Mouse (Mus musculus): ENCODE measurements around the gene Blnk. TPM values are rescaled to one million over a fixed set of nuclear protein-coding genes. Genes with fewer than 3 reads are reported as not detected.

Blnk gene
- polyA plus RNA-seq, 1 experiment, result not detected

DNA sequence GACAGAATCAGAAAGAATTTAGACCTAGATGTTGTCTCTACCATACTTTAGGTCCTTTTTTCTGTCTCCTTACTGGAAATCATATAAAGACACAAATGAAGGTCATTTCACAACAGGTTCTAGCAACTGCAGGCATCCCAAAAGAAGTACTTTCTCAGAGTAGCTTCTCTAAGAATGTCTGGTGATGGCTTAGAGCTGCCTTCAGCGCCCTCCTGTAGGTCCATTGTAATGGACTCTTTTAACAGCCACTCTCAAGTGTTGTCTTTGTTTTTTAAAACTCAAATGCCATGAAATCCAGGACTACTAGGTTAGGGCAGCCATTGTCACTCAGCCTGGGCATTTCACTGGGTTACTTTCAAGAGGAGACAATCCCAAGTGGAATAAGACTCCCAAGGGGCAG, 35.4 kb downstream of the Blnk start:
- Histone ChIP-seq H3K27me3 (ENCODE audit: control insufficient read depth) (peaks cover 7% of the 10 kb centered on the region), H3K9me3 (ENCODE audit: control insufficient read depth, low read length) (no peaks in the 10 kb centered on the region), H3K4me1 (ENCODE audit: control insufficient read depth) (peaks cover 4% of the 10 kb centered on the region), H3K36me3 (ENCODE audit: control insufficient read depth) (no peaks in the 10 kb centered on the region), H3K4me3 (replicated peaks) (no peak overlapping the region)
- no peak for TF ChIP-seq TAL1 (IDR thresholded peaks at IDR 0.05; ENCODE audit: low read length)
- TF ChIP-seq GATA1 (IDR thresholded peaks at IDR 0.05; ENCODE audit: low read length), result no peak

- Histone ChIP-seq H3K36me3 (ENCODE audit: control insufficient read depth) (no peaks in the 10 kb centered on the region), H3K9me3 (ENCODE audit: control insufficient read depth, low read length) (peaks cover under 1% of the 10 kb centered on the region; the same call in 1 of the 2 replicates), H3K27me3 (ENCODE audit: control insufficient read depth) (no peaks in the 10 kb centered on the region), H3K4me1 (ENCODE audit: control insufficient read depth) (no peaks in the 10 kb centered on the region), H3K4me3 (replicated peaks) (no peak overlapping the region)
- no peak for TF ChIP-seq GATA1 (IDR thresholded peaks at IDR 0.05; ENCODE audit: low read length)
- no peak for TF ChIP-seq TAL1 (IDR thresholded peaks at IDR 0.05; ENCODE audit: low read length)
These were observed 47.3 kb downstream of the Blnk start for GRCm38 (mm10) chr19:40946937-40947577.

- Histone ChIP-seq H3K36me3 (ENCODE audit: control insufficient read depth) (no peaks in the 10 kb centered on the region), H3K4me1 (ENCODE audit: control insufficient read depth) (no peaks in the 10 kb centered on the region), H3K27me3 (ENCODE audit: control insufficient read depth) (no peaks in the 10 kb centered on the region), H3K9me3 (ENCODE audit: control insufficient read depth, low read length) (no peaks in the 10 kb centered on the region), H3K4me3 (replicated peaks) (no peak overlapping the region)
- TF ChIP-seq TAL1 (IDR thresholded peaks at IDR 0.05; ENCODE audit: low read length), result no peak
- no peak for TF ChIP-seq GATA1 (IDR thresholded peaks at IDR 0.05; ENCODE audit: low read length)
These were observed 50.8 kb downstream of the Blnk start for GRCm38 (mm10) chr19:40943552-40943951.

GRCm38 (mm10) chr19:40936038-40936437, 58.3 kb downstream of the Blnk start:
- H3K27me3 ChIP-seq (ENCODE audit: control insufficient read depth), result no peaks in the 10 kb centered on the region
- TF ChIP-seq GATA1 (IDR thresholded peaks at IDR 0.05; ENCODE audit: low read length), result no peak
- TF ChIP-seq TAL1 (IDR thresholded peaks at IDR 0.05; ENCODE audit: low read length), result no peak
- H3K36me3 ChIP-seq (ENCODE audit: control insufficient read depth), result no peaks in the 10 kb centered on the region
- no peaks in the 10 kb centered on the region for H3K4me1 ChIP-seq (ENCODE audit: control insufficient read depth)
- H3K9me3 ChIP-seq (ENCODE audit: control insufficient read depth, low read length), result no peaks in the 10 kb centered on the region
- no peak overlapping the region for H3K4me3 ChIP-seq (replicated peaks)

- TF ChIP-seq GATA1 (IDR thresholded peaks at IDR 0.05; ENCODE audit: low read length), result no peak
- no peak for TF ChIP-seq TAL1 (IDR thresholded peaks at IDR 0.05; ENCODE audit: low read length)
- no peaks in the 10 kb centered on the region for H3K36me3 ChIP-seq (ENCODE audit: control insufficient read depth)
- no peaks in the 10 kb centered on the region for H3K9me3 ChIP-seq (ENCODE audit: control insufficient read depth, low read length)
- no peak overlapping the region for H3K4me3 ChIP-seq (replicated peaks)
- no peaks in the 10 kb centered on the region for H3K4me1 ChIP-seq (ENCODE audit: control insufficient read depth)
- no peaks in the 10 kb centered on the region for H3K27me3 ChIP-seq (ENCODE audit: control insufficient read depth)
These were observed 59.0 kb downstream of the Blnk start for GRCm38 (mm10) chr19:40935376-40935775.

GRCm38 (mm10) chr19:40931581-40932369, 62.6 kb downstream of the Blnk start:
- H3K36me3 ChIP-seq (ENCODE audit: control insufficient read depth), result no peaks in the 10 kb centered on the region
- no peak for TF ChIP-seq TAL1 (IDR thresholded peaks at IDR 0.05; ENCODE audit: low read length)
- TF ChIP-seq GATA1 (IDR thresholded peaks at IDR 0.05; ENCODE audit: low read length), result no peak
- no peak overlapping the region for H3K4me3 ChIP-seq (replicated peaks)
- H3K4me1 ChIP-seq (ENCODE audit: control insufficient read depth), result no peaks in the 10 kb centered on the region
- H3K9me3 ChIP-seq (ENCODE audit: control insufficient read depth, low read length), result no peaks in the 10 kb centered on the region
- no peaks in the 10 kb centered on the region for H3K27me3 ChIP-seq (ENCODE audit: control insufficient read depth)

DNA sequence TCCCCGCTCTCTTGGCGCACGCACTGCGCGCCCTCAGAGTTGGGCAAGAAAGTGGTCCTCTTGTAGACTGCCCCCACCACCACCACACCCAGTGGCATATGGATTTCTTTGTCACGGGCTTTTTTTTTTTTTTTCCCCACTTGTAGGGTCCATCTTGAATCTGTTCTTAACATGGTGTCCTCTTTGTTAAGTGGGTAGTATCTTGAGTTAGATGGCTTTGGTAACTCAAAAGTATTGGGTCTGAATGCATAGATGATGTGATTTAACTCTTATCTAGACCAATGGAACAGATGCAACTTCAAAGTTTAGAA, 99.0 kb downstream of the Blnk start:
- Histone ChIP-seq H3K4me1 (ENCODE audit: control insufficient read depth) (peaks cover 15% of the 10 kb centered on the region), H3K9me3 (ENCODE audit: control insufficient read depth, low read length) (peaks cover 4% of the 10 kb centered on the region), H3K36me3 (ENCODE audit: control insufficient read depth) (no peaks in the 10 kb centered on the region), H3K4me3 (replicated peaks) (peak overlapping the region; percentile 87), H3K27me3 (ENCODE audit: control insufficient read depth) (peaks cover 33% of the 10 kb centered on the region)
- TF ChIP-seq GATA1 (IDR thresholded peaks at IDR 0.05; ENCODE audit: low read length), result no peak
- no peak for TF ChIP-seq TAL1 (IDR thresholded peaks at IDR 0.05; ENCODE audit: low read length)

DNA sequence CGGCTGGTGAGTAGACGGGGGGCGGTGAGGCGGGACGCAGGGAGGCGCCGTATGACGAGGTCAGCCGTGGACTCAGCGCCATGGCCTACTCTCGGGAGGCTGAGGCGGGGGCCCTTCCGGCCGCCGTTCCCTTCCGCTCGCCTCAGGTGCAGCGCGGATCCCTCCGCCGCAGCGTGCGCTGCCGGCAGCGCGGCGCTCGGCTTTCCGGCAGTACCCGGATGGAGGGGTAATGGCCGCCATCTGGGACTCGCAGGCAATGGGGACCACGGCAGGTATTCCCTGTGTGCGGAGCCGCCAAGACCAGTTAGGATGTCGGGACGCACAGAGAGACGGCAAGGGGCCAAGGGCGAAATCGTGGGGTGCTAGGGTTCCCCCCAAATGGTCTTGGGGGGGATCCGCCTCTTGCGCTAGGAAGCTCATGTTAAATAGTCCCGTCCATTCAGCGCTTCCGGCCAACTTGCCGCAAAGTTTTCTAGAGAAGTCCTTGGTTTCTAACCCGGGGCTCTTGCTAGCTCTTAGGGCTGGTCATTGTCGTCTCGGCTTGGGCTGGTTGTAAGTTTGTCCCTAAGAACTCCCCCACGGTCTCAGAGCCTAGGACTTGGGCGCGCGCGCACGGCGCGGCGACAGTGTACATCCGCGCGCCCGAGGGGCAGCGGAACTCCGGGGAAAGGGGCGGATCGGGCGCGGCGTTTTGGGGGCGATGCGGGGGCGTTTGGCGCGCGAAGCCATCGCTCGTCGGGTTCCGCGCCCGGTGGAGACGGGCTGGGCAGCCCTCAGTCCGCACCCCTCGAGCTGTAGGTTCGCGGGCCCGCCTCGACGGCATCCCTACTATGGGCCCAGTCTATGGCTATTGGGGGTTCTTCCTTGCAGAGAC, 99.6 kb downstream of the Blnk start, which contains the start of gene Zfp518a:
TSS of gene Zfp518a (plus strand) at position 187 of the 874 bp plus-strand sequence.
- Histone ChIP-seq H3K4me1 (ENCODE audit: control insufficient read depth) (peaks cover 15% of the 10 kb centered on the region), H3K9me3 (ENCODE audit: control insufficient read depth, low read length) (peaks cover 4% of the 10 kb centered on the region), H3K4me3 (replicated peaks) (peak within 1 kb of the TSS; percentile 87), H3K36me3 (ENCODE audit: control insufficient read depth) (no peaks in the 10 kb centered on the region), H3K27me3 (ENCODE audit: control insufficient read depth) (peaks cover 39% of the 10 kb centered on the region)
- TF ChIP-seq TAL1 (IDR thresholded peaks at IDR 0.05; ENCODE audit: low read length), result no peak
- no peak for TF ChIP-seq GATA1 (IDR thresholded peaks at IDR 0.05; ENCODE audit: low read length)

DNA sequence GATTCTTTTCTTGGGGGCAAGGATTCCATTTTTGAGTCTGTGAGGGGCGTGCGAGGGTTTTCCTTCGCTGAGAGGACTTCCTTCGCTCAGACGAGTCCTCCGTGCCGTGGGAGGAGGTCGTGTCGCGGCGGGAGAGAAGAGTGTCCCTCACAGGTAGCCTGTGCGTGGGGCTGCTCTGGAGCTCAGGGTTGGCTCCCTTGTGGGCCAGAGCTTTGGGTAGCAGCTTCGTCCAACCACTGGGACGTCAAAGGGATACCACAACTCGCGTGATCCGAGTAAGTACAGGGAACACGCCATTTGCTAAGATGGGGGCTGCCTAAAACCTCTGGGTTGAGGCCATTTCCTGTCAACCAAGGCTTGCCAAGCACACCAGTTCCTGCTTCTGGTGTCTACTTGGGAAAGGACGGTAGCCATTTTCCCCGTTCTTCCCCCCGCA, 100.2 kb downstream of the Blnk start:
- no peaks in the 10 kb centered on the region for H3K36me3 ChIP-seq (ENCODE audit: control insufficient read depth)
- TF ChIP-seq GATA1 (IDR thresholded peaks at IDR 0.05; ENCODE audit: low read length) (no peak), TAL1 (IDR thresholded peaks at IDR 0.05; ENCODE audit: low read length) (no peak)
- H3K4me3 ChIP-seq (replicated peaks), result peak overlapping the region; percentile 87
- peaks cover 4% of the 10 kb centered on the region for H3K9me3 ChIP-seq (ENCODE audit: control insufficient read depth, low read length)
- peaks cover 46% of the 10 kb centered on the region for H3K27me3 ChIP-seq (ENCODE audit: control insufficient read depth)
- peaks cover 15% of the 10 kb centered on the region for H3K4me1 ChIP-seq (ENCODE audit: control insufficient read depth)
